Mouse (Mus musculus): ENCODE data around the gene Slc37a3.
A peak's percentile ranks its signal among the peaks of the same experiment; 100 is the strongest.
"Not testable (repeated sequence)": the region's sequence is repeated elsewhere in the genome, so short reads cannot be mapped to it uniquely, and the experiment has no call there.

Gene Slc37a3

DNA sequence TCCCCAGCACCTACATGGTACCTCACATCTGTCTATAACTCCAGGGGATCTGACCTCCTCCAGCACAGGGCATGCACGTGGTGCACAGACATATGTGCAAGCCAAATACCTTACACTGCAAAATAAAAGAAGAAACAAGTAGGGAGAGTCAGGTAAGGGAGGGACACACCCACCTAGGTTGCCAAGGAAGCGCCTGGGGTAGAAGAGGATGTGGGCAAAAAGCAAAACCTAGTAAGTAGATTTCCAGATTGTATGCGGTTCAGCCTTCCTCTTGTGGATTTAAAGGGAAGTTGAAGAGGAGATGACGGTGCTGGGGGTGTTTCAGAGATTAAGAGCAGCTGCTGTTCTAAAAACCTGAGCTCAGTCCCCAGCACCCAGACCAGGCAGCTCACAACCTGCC lies 1.7 kb upstream of the Slc37a3 start:
- DNase-seq (ENCODE audit: extremely low read depth, low read depth, low spot score), result no peak

DNA sequence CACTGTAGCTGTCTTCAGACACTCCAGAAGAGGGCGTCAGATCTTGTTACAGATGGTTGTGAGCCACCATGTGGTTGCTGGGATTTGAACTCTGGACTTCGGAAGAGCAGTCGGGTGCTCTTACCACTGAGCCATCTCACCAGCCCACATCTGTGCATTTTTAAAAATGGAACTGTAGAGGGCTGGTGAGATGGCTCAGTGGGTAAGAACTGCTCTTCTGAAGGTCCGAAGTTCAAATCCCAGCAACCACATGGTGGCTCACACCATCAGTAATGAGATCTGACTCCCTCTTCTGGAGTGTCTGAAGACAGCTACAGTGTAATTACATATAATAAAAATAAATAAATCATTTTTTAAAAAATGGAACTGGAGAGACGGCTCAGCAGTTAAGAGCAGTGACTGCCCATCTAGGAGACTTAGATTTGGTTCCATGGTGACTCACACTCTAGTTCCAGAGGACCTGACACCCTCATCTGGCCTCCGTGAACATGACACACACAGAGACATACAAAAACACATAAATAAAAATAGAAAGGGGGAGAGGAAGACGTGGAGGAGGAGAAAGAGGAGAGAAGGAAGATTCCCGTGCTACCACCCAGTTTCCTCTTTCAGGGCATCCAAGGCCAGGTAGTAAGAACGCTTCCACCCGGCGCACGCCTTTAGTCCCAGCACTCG lies 823 bp upstream of the Slc37a3 start:
- not testable (repeated sequence) for DNase-seq (ENCODE audit: extremely low read depth, low read depth, low spot score)

DNA sequence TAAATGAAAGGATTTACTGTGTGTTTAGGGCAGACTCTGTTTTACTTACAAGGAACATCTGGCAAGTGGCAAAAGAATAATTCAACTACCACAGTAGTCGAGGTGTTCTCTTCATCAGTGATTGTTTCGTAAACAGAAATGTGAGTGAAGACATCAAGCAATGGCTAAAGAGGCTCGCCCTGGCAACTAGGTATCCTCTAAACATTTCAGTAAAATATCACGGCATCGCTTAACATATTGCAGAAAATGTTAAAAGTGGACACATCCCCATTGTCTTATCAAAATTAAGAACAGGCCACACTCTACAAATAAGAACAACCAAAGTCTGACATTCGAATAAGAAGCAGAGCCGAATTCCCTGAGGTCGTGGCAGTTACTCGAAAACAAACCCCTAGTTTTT lies 700 bp downstream of the Slc37a3 start:
- no peak for DNase-seq (ENCODE audit: extremely low read depth, low read depth, low spot score)

- DNase-seq (ENCODE audit: extremely low read depth, low read depth, low spot score), result no peak
Observed at GRCm38 (mm10) chr6:39373301-39373955, 4.0 kb downstream of the Slc37a3 start.

DNA sequence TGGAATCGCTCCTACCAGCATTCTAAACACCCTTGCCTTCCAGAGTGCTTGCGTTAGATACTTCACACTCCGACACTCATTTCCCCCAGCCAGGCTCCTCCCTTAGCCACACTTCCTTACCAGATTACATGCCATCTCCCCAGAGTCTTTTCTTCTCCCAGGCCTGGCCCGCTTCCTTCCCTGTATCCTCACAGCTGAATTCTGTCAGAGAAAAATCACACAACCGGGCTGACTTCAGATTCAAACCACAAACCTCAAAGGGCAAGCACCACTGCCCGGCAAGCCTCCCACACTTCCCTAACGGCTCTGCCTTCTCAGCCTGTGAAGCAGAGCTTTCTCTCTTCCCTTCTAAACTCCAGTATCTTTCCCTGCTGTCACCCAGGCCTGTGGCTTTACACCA lies 4.7 kb downstream of the Slc37a3 start:
- no peak for DNase-seq (ENCODE audit: extremely low read depth, low read depth, low spot score)

DNA sequence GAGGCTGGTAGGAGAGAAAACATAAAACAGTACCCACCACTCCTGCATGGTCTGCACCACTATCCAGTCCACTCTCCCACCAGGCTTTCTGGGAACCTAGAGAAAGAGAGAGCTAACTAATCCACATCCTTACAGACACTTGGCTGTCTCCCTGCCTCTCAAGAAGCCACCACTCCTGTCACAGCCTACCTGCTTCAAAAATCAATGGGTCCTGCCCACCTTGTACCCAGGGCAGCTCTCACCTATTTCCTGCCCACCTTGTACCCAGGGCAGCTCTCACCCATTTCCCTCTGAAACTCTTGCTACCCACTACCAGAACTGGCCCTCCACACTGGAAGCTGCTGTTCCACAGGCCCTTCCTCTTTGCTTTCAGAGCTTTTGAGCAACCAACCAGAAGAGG lies 5.4 kb downstream of the Slc37a3 start:
- DNase-seq (ENCODE audit: extremely low read depth, low read depth, low spot score), result no peak

GRCm38 (mm10) chr6:39369631-39370030 lies 7.8 kb downstream of the Slc37a3 start:
- DNase-seq (ENCODE audit: extremely low read depth, low read depth, low spot score), result no peak

DNA sequence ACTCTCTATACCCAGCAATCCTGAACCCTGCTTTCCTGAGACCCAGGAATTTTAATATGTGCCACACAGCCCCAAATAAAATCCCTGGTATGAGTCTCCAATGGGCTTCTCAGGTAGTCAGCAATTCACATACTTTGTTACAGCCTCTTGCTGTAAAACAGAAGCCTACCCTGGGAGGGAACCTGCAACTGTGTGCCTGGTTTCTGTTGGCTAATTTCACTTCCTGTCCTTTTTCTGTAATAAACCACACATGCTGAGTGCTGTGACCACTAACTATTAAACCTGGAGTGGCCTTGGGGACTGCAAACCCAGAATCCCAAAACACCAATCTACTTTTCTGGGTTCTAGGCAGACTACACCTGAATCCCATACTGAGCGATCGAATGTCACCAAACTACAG lies 14.8 kb downstream of the Slc37a3 start:
- DNase-seq (ENCODE audit: extremely low read depth, low read depth, low spot score), result no peak

DNA sequence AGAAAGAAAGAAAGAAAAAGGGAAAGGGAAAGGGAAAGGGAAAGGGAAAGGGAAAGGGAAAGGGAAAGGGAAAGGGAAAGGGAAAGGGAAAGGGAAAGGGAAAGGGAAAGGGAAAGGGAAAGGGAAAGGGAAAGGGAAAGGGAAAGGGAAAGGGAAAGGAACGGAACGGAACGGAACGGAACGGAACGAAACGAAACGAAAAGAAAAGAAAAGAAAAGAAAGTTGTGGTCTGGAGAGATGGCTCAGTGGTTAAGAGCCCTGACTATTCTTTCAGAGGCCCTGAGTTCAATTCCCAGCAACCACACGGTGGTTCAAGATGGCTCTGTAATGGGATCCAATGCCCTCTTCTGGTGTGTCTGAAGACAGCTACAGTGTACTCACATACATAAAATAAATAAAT lies 18.3 kb downstream of the Slc37a3 start:
- not testable (repeated sequence) for DNase-seq (ENCODE audit: extremely low read depth, low read depth, low spot score)

DNA sequence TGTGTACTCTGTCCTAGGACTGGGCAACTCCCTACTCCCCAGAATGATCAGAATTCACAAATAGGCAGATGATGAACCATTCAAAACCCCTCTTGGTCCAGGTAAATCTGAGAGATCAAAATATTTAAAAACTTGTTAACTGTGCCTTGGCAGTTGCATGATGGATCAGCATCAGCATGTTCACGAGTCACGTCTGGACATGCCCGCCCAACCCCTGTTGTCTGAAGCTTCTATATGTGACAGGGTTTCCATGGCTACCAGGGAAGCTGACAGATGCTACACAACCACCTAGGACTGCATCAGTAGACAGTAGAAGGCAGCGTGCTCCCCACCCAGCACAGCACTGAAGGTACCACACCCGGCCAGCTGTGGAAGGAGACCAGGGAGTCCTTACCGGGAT lies 28.5 kb downstream of the Slc37a3 start:
- DNase-seq (ENCODE audit: extremely low read depth, low read depth, low spot score), result no peak

DNA sequence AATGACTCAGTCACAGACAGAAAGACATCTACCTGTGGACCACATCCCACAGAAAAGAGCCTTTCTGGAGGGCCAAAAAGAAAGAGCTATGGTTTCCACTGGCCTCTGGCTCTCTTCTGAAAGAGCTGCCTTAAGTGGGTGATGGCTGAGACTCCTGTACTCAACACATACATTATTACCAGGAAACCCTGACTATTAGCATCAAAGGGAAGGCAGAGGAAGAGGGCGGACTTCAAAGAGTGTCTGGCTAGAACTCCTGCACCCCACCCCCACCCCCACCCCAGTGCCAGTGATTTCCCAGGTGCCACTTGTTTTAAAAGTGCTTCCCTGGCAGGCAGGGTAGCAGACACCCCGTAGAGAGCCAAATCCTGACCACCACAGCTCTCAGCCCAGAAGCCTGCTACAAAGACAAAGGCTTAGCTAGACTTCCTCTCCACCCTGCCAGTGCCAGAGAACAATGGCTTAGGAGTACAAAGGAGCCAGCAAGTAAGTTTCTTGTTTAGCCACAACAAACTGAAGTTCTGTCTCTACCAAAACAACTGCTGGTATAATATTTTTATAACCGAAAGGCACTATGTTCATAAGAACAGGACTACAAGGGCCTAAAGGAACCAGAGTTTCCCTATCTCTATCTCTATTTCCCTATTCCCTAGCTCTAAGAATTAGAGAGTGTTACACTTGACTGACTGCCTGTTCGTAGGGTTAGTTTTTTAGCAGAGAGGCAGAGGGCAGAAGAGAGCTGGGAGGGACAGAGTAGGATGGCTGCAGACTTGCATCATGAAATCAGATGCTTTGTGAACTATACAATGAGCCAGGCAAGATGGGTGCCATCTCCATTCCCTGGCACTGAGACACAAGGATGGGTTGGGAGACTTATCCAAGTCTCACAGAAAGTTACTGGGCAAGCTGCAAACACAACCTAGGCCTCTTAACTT lies 29.3 kb downstream of the Slc37a3 start:
- no peak for DNase-seq (ENCODE audit: extremely low read depth, low read depth, low spot score)

DNA sequence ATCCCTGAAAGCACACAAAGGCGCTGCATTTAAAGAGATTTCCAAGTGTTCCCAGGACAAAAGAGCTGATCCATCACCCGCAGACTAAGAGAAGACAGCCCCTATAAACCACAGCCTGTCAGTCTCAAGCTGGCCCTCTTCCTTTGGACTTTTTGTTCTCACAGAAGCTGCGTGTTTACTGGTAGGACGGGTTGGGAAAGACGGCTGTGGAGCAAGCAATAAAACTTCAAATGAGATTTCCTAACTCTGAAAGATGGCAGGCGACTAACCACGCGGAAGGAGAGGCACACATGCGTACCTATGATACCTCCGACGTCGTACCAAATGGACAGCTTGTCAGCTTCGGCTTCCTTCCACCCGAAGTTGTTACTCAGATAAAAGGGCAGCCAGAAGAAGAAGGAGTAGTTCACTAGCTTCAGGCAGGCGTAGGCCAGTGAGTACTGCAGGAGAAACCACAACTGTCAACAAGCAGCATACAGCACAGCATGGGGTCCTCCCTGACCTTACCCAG lies 30.4 kb downstream of the Slc37a3 start:
- peak; percentile 37 for DNase-seq (ENCODE audit: extremely low read depth, low read depth, low spot score)

GRCm38 (mm10) chr6:39345430-39345829 lies 32.0 kb downstream of the Slc37a3 start:
- no peak for DNase-seq (ENCODE audit: extremely low read depth, low read depth, low spot score)

- no peak for DNase-seq (ENCODE audit: extremely low read depth, low read depth, low spot score)
Observed at GRCm38 (mm10) chr6:39344020-39344419, 33.5 kb downstream of the Slc37a3 start.

DNA sequence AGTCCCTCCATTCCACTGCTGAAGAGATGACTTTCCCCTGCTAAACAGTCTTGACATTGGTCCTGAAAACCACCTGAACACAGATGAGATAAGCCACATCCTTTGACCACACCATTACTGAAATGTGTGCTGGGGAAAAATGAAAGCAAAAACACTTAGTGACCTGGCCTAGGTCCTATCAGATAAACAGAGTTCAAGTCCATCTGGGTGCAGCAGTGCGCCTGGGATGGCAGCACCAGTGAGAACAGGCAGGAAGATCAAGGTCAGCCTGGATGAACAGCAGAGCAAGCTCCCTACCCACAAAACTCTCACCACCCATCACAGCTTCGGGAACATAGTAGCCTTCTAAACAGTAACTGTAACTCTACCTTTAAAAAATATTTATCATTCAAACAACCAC lies 35.7 kb downstream of the Slc37a3 start:
- no peak for DNase-seq (ENCODE audit: extremely low read depth, low read depth, low spot score)

GRCm38 (mm10) chr6:39338359-39338758 lies 39.1 kb downstream of the Slc37a3 start:
- DNase-seq (ENCODE audit: extremely low read depth, low read depth, low spot score), result no peak

DNA sequence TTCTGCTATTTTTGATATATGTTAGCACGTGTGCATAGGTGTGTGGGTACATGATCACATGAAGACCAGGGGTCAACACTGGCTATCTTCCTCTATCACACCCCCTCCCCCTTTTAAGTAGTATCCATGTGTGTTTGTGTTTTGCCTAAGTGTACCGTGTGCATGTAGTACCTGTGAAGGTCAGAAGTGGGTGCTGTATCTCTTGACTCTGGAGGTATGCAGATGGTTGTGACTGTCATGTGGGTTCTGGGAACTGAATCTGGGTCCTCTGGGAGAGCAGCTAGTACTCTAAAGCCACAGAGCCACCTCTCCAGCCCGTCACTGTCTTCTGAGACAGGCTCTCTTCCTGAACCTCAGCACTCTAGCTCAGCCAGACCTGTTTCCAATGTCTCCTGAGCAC lies 42.6 kb downstream of the Slc37a3 start:
- DNase-seq (ENCODE audit: extremely low read depth, low read depth, low spot score), result no peak

- no peak for DNase-seq (ENCODE audit: extremely low read depth, low read depth, low spot score)
Observed at GRCm38 (mm10) chr6:39334224-39334623, 43.3 kb downstream of the Slc37a3 start.

DNA sequence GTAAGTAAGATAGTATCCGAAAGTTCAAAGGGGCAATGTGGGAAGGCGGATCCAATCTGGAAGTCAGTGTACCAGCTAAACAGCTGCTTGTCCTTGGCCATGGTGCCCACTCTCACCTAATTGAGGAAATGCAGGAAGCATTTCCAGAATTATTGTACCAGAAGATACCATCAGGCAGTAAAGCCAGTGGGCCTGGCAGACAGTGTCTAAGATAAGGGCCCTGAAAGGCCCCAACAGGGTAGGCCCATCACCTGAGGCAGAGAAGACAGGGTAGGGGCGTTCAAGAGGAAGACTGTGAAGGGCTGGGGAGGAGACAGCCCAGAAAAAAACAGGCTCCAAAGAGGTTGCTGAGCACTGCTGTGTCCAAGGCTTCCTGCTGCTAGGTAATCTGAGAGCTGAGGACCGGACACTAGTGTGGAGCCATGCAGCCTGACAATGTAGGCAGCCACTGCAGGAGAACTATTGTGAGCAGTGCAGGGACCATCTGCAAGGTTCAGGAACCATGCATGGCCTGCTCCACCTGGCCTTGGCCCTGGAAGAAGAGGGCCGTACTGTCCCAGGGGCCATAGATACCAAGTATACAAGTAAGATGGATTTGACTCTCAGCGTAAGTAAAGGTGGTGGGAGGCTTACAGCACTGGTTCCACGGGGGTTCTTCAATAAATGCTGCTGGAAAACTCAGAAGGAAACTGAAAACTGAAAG lies 45.3 kb downstream of the Slc37a3 start:
- DNase-seq (ENCODE audit: extremely low read depth, low read depth, low spot score), result no peak

GRCm38 (mm10) chr6:39330981-39331380 lies 46.5 kb downstream of the Slc37a3 start:
- no peak for DNase-seq (ENCODE audit: extremely low read depth, low read depth, low spot score)

DNA sequence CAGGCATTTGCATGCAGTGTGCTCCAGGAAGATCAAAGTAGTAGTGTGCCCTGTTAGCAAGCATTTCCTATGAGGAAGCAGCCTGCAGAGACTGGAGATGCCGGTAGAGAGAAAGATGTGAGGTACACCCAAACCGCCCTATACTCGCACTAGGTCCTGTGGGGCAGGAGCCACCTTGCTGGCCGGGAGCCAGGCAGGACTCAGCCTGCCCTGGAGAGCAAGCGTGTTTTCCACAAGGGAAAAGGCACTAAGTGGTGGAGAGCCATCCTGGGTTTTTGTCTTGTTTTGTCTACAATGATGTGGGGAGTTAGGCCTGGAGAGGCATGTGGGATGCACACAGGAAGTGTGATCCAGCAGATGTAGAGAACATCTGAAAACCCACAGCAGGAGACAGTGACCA lies 57.2 kb downstream of the Slc37a3 start:
- DNase-seq (ENCODE audit: extremely low read depth, low read depth, low spot score), result no peak

Measured in fat pad, adult 2 months (tissue).